Mouse (Mus musculus) lung, embryonic 16.5 days (tissue): ENCODE data around the gene Pcolce2. TPM values are rescaled to one million over a fixed set of nuclear protein-coding genes. Genes with fewer than 3 reads are reported as not detected.

Source experiments
- ATAC-seq: fragments of 200-750 bp; cut with Nextera tagmentation; 2 replicates; pipeline ENCODE4 v1.8.0; 2017; ENCODE audit warnings: low read depth, mild to moderate bottlenecking, moderate library complexity
- H3K27ac ChIP-seq: fragments of 300-500 bp; sonication (generic); 2 replicates; pipeline ENCODE4 v1.5.1; 2014; ENCODE audit warnings: mild to moderate bottlenecking, control low read depth, low read length
- H3K27me3 ChIP-seq: fragments of 300-500 bp; sonication (generic); 2 replicates; pipeline ENCODE4 v1.6.1; 2014; ENCODE audit warnings: low read depth, low read length, mixed read lengths; ENCODE audit not compliant: control insufficient read depth, insufficient read depth
- H3K36me3 ChIP-seq: fragments of 300-500 bp; sonication (generic); 2 replicates; pipeline ENCODE4 v1.6.1; 2014; ENCODE audit warnings: low read length; ENCODE audit not compliant: control insufficient read depth, insufficient read depth
- H3K4me1 ChIP-seq: fragments of 300-500 bp; sonication (generic); replicated peaks from 2 replicates; pipeline ENCODE4 v1.6.1; 2014; ENCODE audit warnings: low read length, mixed read lengths; ENCODE audit not compliant: control insufficient read depth, insufficient read depth
- H3K4me2 ChIP-seq: fragments of 300-500 bp; sonication (generic); 2 replicates; pipeline ENCODE4 v1.6.1; 2014; ENCODE audit warnings: low read depth, low read length, control low read depth
- H3K4me3 ChIP-seq: fragments of 300-500 bp; sonication (generic); 2 replicates; pipeline ENCODE4 v1.5.1; 2014; ENCODE audit warnings: mild to moderate bottlenecking, low read length, control low read depth
- H3K9ac ChIP-seq: fragments of 300-500 bp; sonication (generic); 2 replicates; pipeline ENCODE4 v1.6.1; 2014; ENCODE audit warnings: low read length, control low read depth
- H3K9me3 ChIP-seq: fragments of 300-500 bp; sonication (generic); 2 replicates; pipeline ENCODE4 v1.6.1; 2016; ENCODE audit warnings: low read length; ENCODE audit not compliant: control insufficient read depth
- WGBS: fragments of 180-500 bp; shearing (Covaris S2); extraction: QIAGEN DNeasy Blood & Tissue Kit; methylation state at CpG from one replicate; pipeline ENCODE4 v1.1.7; 2014; 5-methylcytosine and 5-hydroxymethylcytosine counted together
- polyA plus RNA-seq: library from polyadenylated mRNA; unstranded; fragments of >200 nt; fragmentation: Nextera tagmentation; extraction: Ambion mirVana; gene quantifications from 2 replicates; pipeline ENCODE4 v1.2.1, GENCODE M21; 2015

Pcolce2 gene
- polyA plus RNA-seq, 1 experiment from 2014 or later: 9.3 TPM

GRCm38 (mm10) chr9:95693528-95694100 lies 56.2 kb downstream of the Pcolce2 start:
- Histone ChIP-seq H3K36me3 (no peaks in the 10 kb centered on the region), H3K4me2 (peak overlapping the region; percentile 22; the same call in 1 of the 2 replicates), H3K9me3 (no peaks in the 10 kb centered on the region), H3K27ac (no peak overlapping the region), H3K4me3 (no peak overlapping the region), H3K4me1 (0 out of 2 replicates have a peak, but pooled peaks cover 3% of the 10 kb centered on the region), H3K27me3 (no peaks in the 10 kb centered on the region), H3K9ac (no peak overlapping the region)
- no peak for ATAC-seq
- WGBS: 68% methylated on average over 11 of the region's 11 CpGs

GRCm38 (mm10) chr9:95694526-95694925 lies 57.1 kb downstream of the Pcolce2 start:
- WGBS: 61% methylated on average over 12 of the region's 12 CpGs
- Histone ChIP-seq H3K27ac (no peak overlapping the region), H3K4me3 (no peak overlapping the region), H3K9me3 (no peaks in the 10 kb centered on the region), H3K9ac (no peak overlapping the region), H3K4me1 (0 out of 2 replicates have a peak, but pooled peaks cover 3% of the 10 kb centered on the region), H3K27me3 (no peaks in the 10 kb centered on the region), H3K36me3 (no peaks in the 10 kb centered on the region), H3K4me2 (no peak overlapping the region)
- no peak for ATAC-seq

- Histone ChIP-seq H3K27me3 (no peaks in the 10 kb centered on the region), H3K36me3 (no peaks in the 10 kb centered on the region), H3K4me1 (0 out of 2 replicates have a peak, but pooled peaks cover 3% of the 10 kb centered on the region), H3K27ac (no peak overlapping the region), H3K9me3 (no peaks in the 10 kb centered on the region), H3K4me2 (no peak overlapping the region), H3K4me3 (no peak overlapping the region), H3K9ac (no peak overlapping the region)
- WGBS: 82% methylated on average over 15 of the region's 15 CpGs
- ATAC-seq: no peak
Measured at GRCm38 (mm10) chr9:95695023-95695422, 57.6 kb downstream of the Pcolce2 start.

GRCm38 (mm10) chr9:95696581-95696980 lies 59.2 kb downstream of the Pcolce2 start:
- no peak overlapping the region for H3K4me2 ChIP-seq
- no peaks in the 10 kb centered on the region for H3K27me3 ChIP-seq
- H3K4me3 ChIP-seq: no peak overlapping the region
- H3K36me3 ChIP-seq: no peaks in the 10 kb centered on the region
- H3K27ac ChIP-seq: no peak overlapping the region
- H3K9me3 ChIP-seq: no peaks in the 10 kb centered on the region
- no peak for ATAC-seq
- H3K9ac ChIP-seq: no peak overlapping the region
- H3K4me1 ChIP-seq: 0 out of 2 replicates have a peak, but pooled peaks cover 3% of the 10 kb centered on the region
- WGBS: 55% methylated on average over 6 of the region's 6 CpGs

- no peaks in the 10 kb centered on the region for H3K27me3 ChIP-seq
- H3K4me3 ChIP-seq: no peak overlapping the region
- WGBS: 53% methylated on average over 2 of the region's 2 CpGs
- no peak overlapping the region for H3K4me2 ChIP-seq
- no peaks in the 10 kb centered on the region for H3K36me3 ChIP-seq
- H3K27ac ChIP-seq: no peak overlapping the region
- no peak for ATAC-seq
- no peak overlapping the region for H3K9ac ChIP-seq
- H3K9me3 ChIP-seq: no peaks in the 10 kb centered on the region
- H3K4me1 ChIP-seq: 0 out of 2 replicates have a peak, but pooled peaks cover 3% of the 10 kb centered on the region
Measured at GRCm38 (mm10) chr9:95697808-95698207, 60.4 kb downstream of the Pcolce2 start.

- Histone ChIP-seq H3K4me2 (no peak overlapping the region), H3K4me3 (no peak overlapping the region), H3K9me3 (no peaks in the 10 kb centered on the region), H3K27me3 (no peaks in the 10 kb centered on the region), H3K36me3 (no peaks in the 10 kb centered on the region), H3K9ac (no peak overlapping the region), H3K4me1 (no peaks in the 10 kb centered on the region), H3K27ac (no peak overlapping the region)
- 53% methylated on average over 4 of the region's 4 CpGs for WGBS
- ATAC-seq: no peak
Measured at GRCm38 (mm10) chr9:95699273-95699672, 61.9 kb downstream of the Pcolce2 start.

GRCm38 (mm10) chr9:95704078-95704477 lies 66.7 kb downstream of the Pcolce2 start:
- ATAC-seq: no peak
- 0 out of 2 replicates have a peak, but pooled peaks cover 2% of the 10 kb centered on the region for H3K36me3 ChIP-seq
- H3K9me3 ChIP-seq: no peaks in the 10 kb centered on the region
- no peaks in the 10 kb centered on the region for H3K27me3 ChIP-seq
- H3K4me2 ChIP-seq: no peak overlapping the region
- no peak overlapping the region for H3K9ac ChIP-seq
- WGBS: 78% methylated on average over 3 of the region's 3 CpGs
- H3K4me3 ChIP-seq: no peak overlapping the region
- H3K4me1 ChIP-seq: no peaks in the 10 kb centered on the region
- no peak overlapping the region for H3K27ac ChIP-seq

GRCm38 (mm10) chr9:95705371-95705770 lies 68.0 kb downstream of the Pcolce2 start:
- peak; percentile 96 for ATAC-seq
- Histone ChIP-seq H3K9me3 (no peaks in the 10 kb centered on the region), H3K36me3 (0 out of 2 replicates have a peak, but pooled peaks cover 2% of the 10 kb centered on the region), H3K27me3 (no peaks in the 10 kb centered on the region), H3K4me2 (no peak overlapping the region), H3K4me3 (no peak overlapping the region), H3K27ac (peak overlapping the region; percentile 44; the same call in 1 of the 2 replicates), H3K9ac (no peak overlapping the region), H3K4me1 (no peaks in the 10 kb centered on the region)
- 36% methylated on average over 5 of the region's 5 CpGs for WGBS

- ATAC-seq: no peak
- H3K27ac ChIP-seq: no peak overlapping the region
- H3K36me3 ChIP-seq: 0 out of 2 replicates have a peak, but pooled peaks cover 2% of the 10 kb centered on the region
- H3K9me3 ChIP-seq: no peaks in the 10 kb centered on the region
- H3K27me3 ChIP-seq: no peaks in the 10 kb centered on the region
- H3K4me2 ChIP-seq: no peak overlapping the region
- H3K4me1 ChIP-seq: no peaks in the 10 kb centered on the region
- no peak overlapping the region for H3K9ac ChIP-seq
- no peak overlapping the region for H3K4me3 ChIP-seq
Measured at GRCm38 (mm10) chr9:95708943-95709342, 71.5 kb downstream of the Pcolce2 start.
